Mouse (Mus musculus): ENCODE measurements around the gene Vav1.

The Vav1 gene

DNA sequence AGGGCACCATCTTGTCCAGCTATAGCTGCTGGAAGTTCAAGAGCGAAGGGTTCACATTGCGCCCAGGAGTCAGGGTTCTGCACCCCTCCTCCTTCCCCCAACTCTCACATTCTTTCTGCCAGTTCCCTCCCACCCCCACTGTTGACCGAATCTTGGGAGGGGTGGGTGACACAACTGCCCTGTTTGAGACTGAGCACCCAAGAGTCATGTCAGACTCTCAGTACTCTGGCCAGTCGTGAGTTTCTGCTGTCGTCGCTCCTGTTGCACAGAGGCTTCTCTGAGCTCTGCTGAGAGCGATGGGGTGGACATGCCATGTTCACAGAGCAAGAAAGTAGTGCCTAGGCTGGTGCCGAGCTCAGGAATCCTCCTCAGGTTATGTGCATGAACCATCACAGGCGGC, 60.4 kb downstream of the Vav1 start:
- no peak for DNase-seq (ENCODE audit: low spot score)

DNA sequence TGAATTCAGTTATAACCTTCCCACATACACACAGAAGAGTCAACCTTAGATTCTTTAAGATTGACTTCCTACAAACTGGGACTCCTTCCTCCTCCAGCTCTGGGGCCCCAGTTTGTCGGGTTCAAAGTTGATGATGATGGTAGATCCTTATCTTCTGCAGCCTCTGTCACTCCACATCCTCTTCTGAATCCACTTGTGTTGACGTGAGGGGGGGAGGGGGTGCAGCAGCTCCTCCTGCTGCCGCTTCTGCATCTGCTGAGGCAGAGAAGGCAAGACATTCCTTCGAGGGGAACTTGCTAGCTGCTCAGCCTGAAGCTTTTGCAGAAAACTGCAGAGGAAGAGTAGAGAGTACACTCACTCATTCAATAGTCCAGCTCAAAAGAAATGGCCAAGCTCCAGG, 62.7 kb downstream of the Vav1 start:
- DNase-seq (ENCODE audit: low spot score), result no peak

DNA sequence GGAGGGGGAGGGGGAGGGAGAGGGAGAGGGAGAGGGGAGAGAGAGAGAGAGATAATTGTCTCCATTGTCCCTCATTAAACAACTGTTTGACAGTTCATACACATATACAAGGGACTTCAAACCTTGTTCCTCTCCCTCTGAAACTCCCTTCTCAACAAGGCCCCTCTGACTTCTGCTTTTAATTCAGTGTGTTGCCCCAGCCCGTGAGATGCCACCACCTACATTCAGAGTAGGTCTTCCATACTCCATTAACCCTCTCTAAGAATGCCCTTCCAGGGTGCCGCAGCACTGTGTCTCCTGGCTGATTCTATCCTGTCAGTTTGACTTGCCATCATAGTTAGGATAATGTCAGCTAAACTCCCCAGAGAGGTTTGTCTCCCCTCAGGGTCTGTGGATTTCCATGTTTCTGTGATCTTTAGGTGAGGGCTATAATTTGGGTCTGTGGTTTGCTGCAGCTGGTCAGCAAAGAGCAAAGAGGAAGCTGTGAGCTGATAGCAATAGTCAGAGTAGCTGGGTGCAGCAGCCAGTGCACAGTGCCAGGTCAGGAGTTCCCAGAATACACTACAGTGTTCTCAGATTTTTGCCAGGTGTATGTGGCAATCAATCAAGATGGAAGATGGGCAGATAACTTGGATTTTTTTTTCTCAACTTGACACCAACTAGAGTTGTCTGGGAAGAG, 65.3 kb downstream of the Vav1 start:
- no peak for DNase-seq (ENCODE audit: low spot score)

DNA sequence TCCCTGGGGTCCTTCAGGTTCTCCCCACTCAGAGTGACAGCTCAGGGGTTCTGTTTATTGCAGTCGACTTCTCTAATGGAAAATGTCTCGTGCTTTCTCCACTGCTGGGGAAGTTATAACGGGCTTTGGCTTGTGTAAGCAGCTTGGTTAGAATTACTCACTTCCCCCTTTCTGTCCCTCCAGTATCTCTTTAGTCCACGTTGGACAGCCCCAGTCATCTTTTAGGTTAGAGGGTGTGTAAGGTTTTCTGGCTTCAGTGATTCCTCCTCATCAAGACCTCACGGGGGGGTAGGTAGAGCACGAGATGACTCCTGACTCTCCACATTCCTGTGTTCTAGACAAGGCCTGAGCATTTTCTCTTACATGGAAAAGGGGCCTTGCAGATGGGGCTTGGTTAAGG, 68.1 kb downstream of the Vav1 start:
- DNase-seq (ENCODE audit: low spot score), result no peak

DNA sequence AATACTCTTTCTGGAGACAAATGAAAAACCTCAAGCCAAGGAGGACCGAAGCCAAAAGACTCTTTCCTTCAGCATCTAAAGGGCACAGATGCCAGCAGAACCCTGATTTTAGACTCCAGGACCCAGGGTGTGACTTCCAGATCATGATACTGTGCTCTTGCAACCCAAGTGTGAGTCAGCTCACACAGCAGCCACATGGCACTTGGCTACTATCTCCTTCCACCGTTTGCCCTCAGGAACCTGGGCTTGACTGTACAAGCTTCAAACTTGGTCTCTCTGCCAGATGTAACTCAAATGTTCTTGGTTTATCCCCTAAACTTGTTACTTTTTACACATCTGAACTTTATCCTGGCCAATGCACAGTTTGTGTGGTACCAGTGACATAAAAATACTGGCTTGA, 68.9 kb downstream of the Vav1 start:
- no peak for DNase-seq (ENCODE audit: low spot score)

DNA sequence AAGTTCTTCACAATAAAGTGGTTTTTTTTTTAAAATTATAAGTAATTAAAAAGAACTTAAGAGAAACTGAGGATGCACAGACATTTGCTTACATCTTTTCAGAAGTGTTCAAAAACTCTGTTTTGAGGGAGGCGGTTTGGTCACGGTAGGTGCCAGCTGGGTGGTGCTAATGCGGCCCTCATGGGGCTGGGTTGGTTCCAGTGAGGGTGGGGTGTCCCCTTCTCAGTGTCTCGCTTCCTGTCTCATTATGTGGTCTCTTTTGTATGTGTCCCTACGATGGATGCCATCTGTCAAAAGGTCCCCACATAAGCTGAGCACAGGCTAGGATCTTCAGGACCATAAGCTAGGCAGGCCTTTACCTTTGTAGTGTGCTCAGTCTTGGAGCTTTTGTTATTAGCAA, 70.2 kb downstream of the Vav1 start:
- no peak for DNase-seq (ENCODE audit: low spot score)

DNA sequence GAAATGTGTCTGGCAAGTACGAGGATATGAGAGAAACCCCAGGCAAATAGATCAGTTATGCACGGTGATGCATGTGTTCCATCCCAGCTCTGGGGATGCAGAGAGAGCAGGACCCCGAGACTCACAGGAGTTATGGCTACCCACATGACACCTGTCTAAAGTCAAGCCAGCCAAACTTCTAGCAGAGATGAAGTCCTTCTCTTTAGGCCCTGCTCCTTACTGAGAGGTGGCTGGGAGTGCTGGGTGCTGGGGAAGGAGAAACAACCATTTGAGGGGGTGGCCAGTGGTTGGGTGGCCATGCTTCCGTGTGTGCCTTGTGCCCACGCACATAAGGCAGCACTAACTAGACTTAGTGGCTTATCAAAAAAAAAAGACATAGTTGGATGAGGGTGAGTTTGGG, 71.3 kb downstream of the Vav1 start:
- DNase-seq (ENCODE audit: low spot score), result no peak

DNA sequence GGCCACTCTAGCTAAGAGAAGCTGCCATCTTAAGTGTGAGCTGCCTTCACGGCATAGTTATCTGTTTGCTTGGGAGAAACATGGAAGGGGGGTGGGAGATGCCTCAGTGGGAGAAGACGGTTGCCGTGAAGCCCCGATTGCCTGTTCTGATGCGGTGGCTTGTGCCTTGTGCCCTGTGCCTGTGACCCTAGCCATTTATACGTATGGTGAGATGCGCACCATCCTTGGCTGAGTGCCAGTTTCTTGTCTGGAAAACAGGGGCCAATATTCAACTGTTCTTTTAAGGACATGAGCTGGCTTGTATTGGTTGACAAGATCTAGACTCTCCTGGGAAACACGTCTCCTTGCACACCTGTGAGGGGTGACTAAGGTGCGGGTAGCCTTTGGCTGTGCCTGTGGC, 72.2 kb downstream of the Vav1 start:
- DNase-seq (ENCODE audit: low spot score), result no peak

DNA sequence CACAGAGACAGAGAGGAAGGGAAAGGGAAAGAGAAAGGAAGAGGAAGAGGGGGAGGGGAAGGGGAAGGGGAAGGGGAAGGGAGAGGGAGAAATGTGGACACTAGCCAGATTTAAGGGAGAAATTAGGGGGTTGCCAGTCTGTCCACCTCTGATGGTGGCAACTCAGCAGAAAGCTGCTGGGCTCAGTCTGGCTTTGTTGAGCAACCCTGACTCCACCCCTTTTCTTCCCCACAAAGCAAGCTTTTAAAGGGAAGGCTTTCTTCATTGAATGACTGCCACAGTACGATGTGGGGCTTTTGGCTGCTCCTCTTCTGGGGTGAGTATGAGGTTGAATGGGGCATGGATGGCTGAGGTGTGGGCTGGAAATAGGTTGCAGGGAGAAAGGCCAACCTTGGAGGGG, 79.5 kb downstream of the Vav1 start, which contains the start of gene Adgre1:
Adgre1 (plus strand) TSS at position 251 of the 400 bp plus-strand sequence.
- no peak for DNase-seq (ENCODE audit: low spot score)

DNA sequence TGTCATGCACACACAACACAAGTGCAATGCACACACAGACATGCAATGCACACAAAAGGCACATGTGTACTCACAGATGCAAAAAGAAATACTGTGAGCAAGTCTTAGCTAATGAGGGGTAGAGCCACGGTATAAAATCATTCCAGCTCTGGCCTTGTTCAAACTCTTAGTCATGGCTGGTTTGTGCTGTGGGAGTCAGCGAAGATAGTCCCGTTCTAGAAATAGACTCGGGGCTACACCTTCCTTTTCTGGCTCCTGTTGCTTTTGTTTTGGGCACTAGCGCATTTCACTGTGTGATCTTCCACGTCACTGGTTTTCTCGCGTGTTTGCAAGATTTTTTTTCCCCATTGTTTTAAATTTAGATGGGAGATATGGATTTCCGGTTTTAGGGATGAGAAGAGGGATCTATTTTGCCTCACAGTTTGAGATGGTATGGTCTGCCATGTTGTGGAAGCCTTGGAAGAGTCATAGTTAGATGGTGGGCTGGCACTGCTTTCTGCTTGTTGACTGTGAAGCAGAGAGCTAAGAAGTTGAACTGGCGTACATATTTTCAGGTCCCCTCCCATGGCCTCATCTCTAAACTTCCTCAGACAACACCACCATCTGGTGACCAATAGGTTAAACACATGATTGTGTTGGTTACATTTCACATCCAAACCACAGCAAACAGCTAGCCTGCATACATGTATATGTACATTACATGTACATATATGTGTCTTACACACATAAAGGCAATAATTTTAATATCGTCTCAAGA, 80.8 kb downstream of the Vav1 start:
- no peak for DNase-seq (ENCODE audit: low spot score)
